Mouse (Mus musculus) WW6 (cell line): ENCODE data around the gene Dgkd.
"Not testable (repeated sequence)": the region's sequence is repeated elsewhere in the genome, so short reads cannot be mapped to it uniquely, and the experiment has no call there.

Experiments
- DNase-seq: peaks from one replicate; pipeline ENCODE4 v3.0.0-alpha.2; 2013; ENCODE audit warnings: low read depth, low spot score

Gene Dgkd

GRCm38 (mm10) chr1:87852892-87853600, at the start of gene Dgkd:
Dgkd (plus strand) TSS chr1:87853287.
- peak; percentile 38 for DNase-seq

GRCm38 (mm10) chr1:87803576-87803975, 49.5 kb upstream of the Dgkd start, which contains the start of gene Sag:
Sag (plus strand) TSS chr1:87803680.
- no peak for DNase-seq

- no peak for DNase-seq
Observed at GRCm38 (mm10) chr1:87807751-87808150, 45.3 kb upstream of the Dgkd start.

GRCm38 (mm10) chr1:87811391-87811790, 41.7 kb upstream of the Dgkd start:
- no peak for DNase-seq

- DNase-seq, result no peak
Observed at GRCm38 (mm10) chr1:87812061-87812460, 41.0 kb upstream of the Dgkd start.

GRCm38 (mm10) chr1:87813155-87813554, 39.9 kb upstream of the Dgkd start:
- no peak for DNase-seq

GRCm38 (mm10) chr1:87813681-87814080, 39.4 kb upstream of the Dgkd start:
- no peak for DNase-seq

- no peak for DNase-seq
Observed at GRCm38 (mm10) chr1:87824420-87824995, 28.6 kb upstream of the Dgkd start.

GRCm38 (mm10) chr1:87825281-87825680, 27.8 kb upstream of the Dgkd start:
- DNase-seq, result no peak

- DNase-seq, result no peak
Observed at GRCm38 (mm10) chr1:87825991-87826390, 27.1 kb upstream of the Dgkd start.

GRCm38 (mm10) chr1:87826474-87826873, 26.6 kb upstream of the Dgkd start:
- no peak for DNase-seq

- DNase-seq, result not testable (repeated sequence)
Observed at GRCm38 (mm10) chr1:87827476-87827875, 25.6 kb upstream of the Dgkd start.

GRCm38 (mm10) chr1:87828185-87828584, 24.9 kb upstream of the Dgkd start:
- no peak for DNase-seq

- DNase-seq, result no peak
Observed at GRCm38 (mm10) chr1:87828926-87829580, 24.0 kb upstream of the Dgkd start.

- no peak for DNase-seq
Observed at GRCm38 (mm10) chr1:87829621-87830211, 23.4 kb upstream of the Dgkd start.

GRCm38 (mm10) chr1:87836453-87836852, 16.6 kb upstream of the Dgkd start:
- DNase-seq, result no peak

GRCm38 (mm10) chr1:87837018-87837417, 16.1 kb upstream of the Dgkd start:
- DNase-seq, result no peak

- DNase-seq, result no peak
Observed at GRCm38 (mm10) chr1:87840411-87841208, 12.5 kb upstream of the Dgkd start.

- no peak for DNase-seq
Observed at GRCm38 (mm10) chr1:87846801-87847474, 6.1 kb upstream of the Dgkd start.

- no peak for DNase-seq
Observed at GRCm38 (mm10) chr1:87847475-87848168, 5.5 kb upstream of the Dgkd start.
